Mouse (Mus musculus) urinary bladder, postnatal 0 days (tissue): ENCODE results near the gene Magea1. TPM values are rescaled to one million over a fixed set of nuclear protein-coding genes. Genes with fewer than 3 reads are reported as not detected.

Experiments used
- polyA plus RNA-seq: library from polyadenylated mRNA; unstranded; fragments of >200 nt; fragmentation: Nextera tagmentation; extraction: Ambion mirVana; gene quantifications from 2 replicates; pipeline ENCODE4 v1.2.1, GENCODE M21; 2015

Magea1 gene
- polyA plus RNA-seq = not detected in 2 replicates

GRCm38 (mm10) chrX:155089693-155090092 lies at the start of gene Magea1:
Gene Magea1, minus strand, starts transcription at chrX:155089793.

GRCm38 (mm10) chrX:155128312-155128711 lies 38.7 kb upstream of the Magea1 start, which contains the start of gene Cldn34b2:
Gene Cldn34b2, minus strand, starts transcription at chrX:155128412.

GRCm38 (mm10) chrX:155093566-155093965 lies 4.0 kb upstream of the Magea1 start, which contains the start of gene Magea2:
Gene Magea2, minus strand, starts transcription at chrX:155093666.

GRCm38 (mm10) chrX:155063045-155063444 lies 26.5 kb downstream of the Magea1 start, which contains the start of gene Magea5:
Gene Magea5, minus strand, starts transcription at chrX:155063145.

Other genes with a start within 250 kb of the Magea1 start
- gene Cldn34b1, start 199.5 kb downstream of the Magea1 start, polyA plus RNA-seq = not detected in 2 replicates
- gene Magea6, start 153.8 kb downstream of the Magea1 start, polyA plus RNA-seq = not detected in 2 replicates
- gene Magea3, start 140.3 kb downstream of the Magea1 start, polyA plus RNA-seq = not detected in 2 replicates
- not detected in 2 replicates for gene Magea8, start 93.9 kb downstream of the Magea1 start, polyA plus RNA-seq
- not detected in 2 replicates for gene Magea5, start 26.6 kb downstream of the Magea1 start, polyA plus RNA-seq
- gene Magea2, start 3.9 kb upstream of the Magea1 start, polyA plus RNA-seq = not detected in 2 replicates
- not detected in 2 replicates for gene Cldn34b2, start 38.6 kb upstream of the Magea1 start, polyA plus RNA-seq
- 355 and 384 TPM in 2 replicates for gene Sat1, start 126.7 kb upstream of the Magea1 start, polyA plus RNA-seq
- gene Acot9, start 172.7 kb upstream of the Magea1 start, polyA plus RNA-seq = 72.4 and 82.7 TPM in 2 replicates